Mouse (Mus musculus) intestine, embryonic 14.5 days (tissue): Measurements from ENCODE around the gene Cish. TPM values are rescaled to one million over a fixed set of nuclear protein-coding genes. Genes with fewer than 3 reads are reported as not detected.

Experiments used
- ATAC-seq: fragments of 200-750 bp; cut with Nextera tagmentation; replicated peaks from 2 replicates; pipeline ENCODE4 v1.8.0; 2017; ENCODE audit warnings: low read depth, moderate number of reproducible peaks, moderate TSS enrichment, moderate library complexity; ENCODE audit not compliant: low FRiP score, low TSS enrichment
- DNase-seq: peaks from one replicate; pipeline ENCODE4 v3.0.0-alpha.2; 2018; ENCODE audit warnings: low spot score
- H3K27ac ChIP-seq: fragments of 300-500 bp; sonication (generic); 2 replicates; pipeline ENCODE4 v1.5.1; 2014; ENCODE audit warnings: low read depth, mild to moderate bottlenecking, control low read depth
- H3K27me3 ChIP-seq: fragments of 300-500 bp; sonication (generic); replicated peaks from 2 replicates; pipeline ENCODE4 v1.6.1; 2014; ENCODE audit warnings: low read length, control low read depth; ENCODE audit not compliant: control insufficient read depth, insufficient read depth
- H3K36me3 ChIP-seq: fragments of 300-500 bp; sonication (generic); 2 replicates; pipeline ENCODE4 v1.6.1; 2014; ENCODE audit warnings: low read length, control low read depth; ENCODE audit not compliant: control insufficient read depth, insufficient read depth
- H3K4me1 ChIP-seq: fragments of 300-500 bp; sonication (generic); replicated peaks from 2 replicates; pipeline ENCODE4 v1.6.1; 2014; ENCODE audit warnings: low read length, control low read depth, mixed read lengths; ENCODE audit not compliant: control insufficient read depth, insufficient read depth
- H3K4me2 ChIP-seq: fragments of 300-500 bp; sonication (generic); 2 replicates; pipeline ENCODE4 v1.6.1; 2014; ENCODE audit warnings: low read length
- H3K4me3 ChIP-seq: fragments of 300-500 bp; sonication (generic); 2 replicates; pipeline ENCODE4 v1.5.1; 2014; ENCODE audit warnings: low read depth, low read length, control low read depth, mixed read lengths
- H3K9ac ChIP-seq: fragments of 300-500 bp; sonication (generic); 2 replicates; pipeline ENCODE4 v1.6.1; 2014; ENCODE audit warnings: mild to moderate bottlenecking, low read length
- H3K9me3 ChIP-seq: fragments of 300-500 bp; sonication (generic); 2 replicates; pipeline ENCODE4 v1.6.1; 2016; ENCODE audit warnings: low read length, control low read depth; ENCODE audit not compliant: control insufficient read depth
- WGBS: fragments of 180-500 bp; shearing (Covaris S2); extraction: QIAGEN DNeasy Blood & Tissue Kit; methylation state at CpG from one replicate; pipeline ENCODE4 v1.1.7; 2014; 5-methylcytosine and 5-hydroxymethylcytosine counted together
- polyA plus RNA-seq: library from polyadenylated mRNA; unstranded; fragments of >200 nt; fragmentation: Nextera tagmentation; extraction: Ambion mirVana; gene quantifications from 2 replicates; pipeline ENCODE4 v1.2.1, GENCODE M21; 2014

Gene Cish
- polyA plus RNA-seq, 1 experiment from 2014 or later, result 8.9 TPM

- Histone ChIP-seq H3K9ac (no peak overlapping the region), H3K27ac (peak overlapping the region; percentile 35; the same call in 1 of the 2 replicates), H3K4me2 (peak overlapping the region; percentile 42), H3K27me3 (no peaks in the 10 kb centered on the region), H3K9me3 (no peaks in the 10 kb centered on the region), H3K4me3 (0 out of 2 replicates have a peak overlapping the region, but pooled peaks have one; percentile 1), H3K36me3 (no peaks in the 10 kb centered on the region), H3K4me1 (peaks cover 8% of the 10 kb centered on the region)
- ATAC-seq, result peak; percentile 70
- peak; percentile 71 for DNase-seq
- 25% methylated on average over 16 of the region's 16 CpGs for WGBS
Measured at GRCm38 (mm10) chr9:107279378-107280321, 16.2 kb upstream of the Cish start.

GRCm38 (mm10) chr9:107280322-107281027, 15.4 kb upstream of the Cish start:
- Histone ChIP-seq H3K9me3 (no peaks in the 10 kb centered on the region), H3K9ac (no peak overlapping the region), H3K4me1 (peaks cover 8% of the 10 kb centered on the region), H3K4me2 (peak overlapping the region; percentile 42), H3K36me3 (no peaks in the 10 kb centered on the region), H3K27ac (peak overlapping the region; percentile 35; the same call in 1 of the 2 replicates), H3K4me3 (0 out of 2 replicates have a peak overlapping the region, but pooled peaks have one; percentile 1), H3K27me3 (no peaks in the 10 kb centered on the region)
- DNase-seq (no peak), ATAC-seq (no peak)
- 50% methylated on average over 13 of the region's 13 CpGs for WGBS

GRCm38 (mm10) chr9:107281241-107281987, 14.4 kb upstream of the Cish start:
- WGBS, result 90% methylated on average over 5 of the region's 5 CpGs
- no peak for ATAC-seq
- Histone ChIP-seq H3K4me2 (no peak overlapping the region), H3K27ac (no peak overlapping the region), H3K9me3 (no peaks in the 10 kb centered on the region), H3K9ac (no peak overlapping the region), H3K4me3 (no peak overlapping the region), H3K27me3 (no peaks in the 10 kb centered on the region), H3K4me1 (peaks cover 8% of the 10 kb centered on the region), H3K36me3 (no peaks in the 10 kb centered on the region)
- no peak for DNase-seq

GRCm38 (mm10) chr9:107282951-107283350, 12.9 kb upstream of the Cish start:
- WGBS, result 89% methylated on average over 9 of the region's 9 CpGs

GRCm38 (mm10) chr9:107285009-107285408, 10.8 kb upstream of the Cish start:
- Histone ChIP-seq H3K27ac (no peak overlapping the region), H3K9ac (no peak overlapping the region), H3K27me3 (no peaks in the 10 kb centered on the region), H3K4me2 (no peak overlapping the region), H3K9me3 (no peaks in the 10 kb centered on the region), H3K4me3 (no peak overlapping the region), H3K4me1 (peaks cover under 1% of the 10 kb centered on the region; the same call in 1 of the 2 replicates), H3K36me3 (no peaks in the 10 kb centered on the region)
- no peak for DNase-seq
- no peak for ATAC-seq
- 25% methylated on average over 3 of the region's 3 CpGs for WGBS

More at GRCm38 (mm10) chr9:107282951-107283350, 12.9 kb upstream of the Cish start:
- no peaks in the 10 kb centered on the region for H3K36me3 ChIP-seq
- H3K9ac ChIP-seq, result no peak overlapping the region
- no peaks in the 10 kb centered on the region for H3K27me3 ChIP-seq
- no peak for ATAC-seq
- DNase-seq, result no peak
- H3K27ac ChIP-seq, result no peak overlapping the region
- H3K9me3 ChIP-seq, result no peaks in the 10 kb centered on the region
- peaks cover 8% of the 10 kb centered on the region for H3K4me1 ChIP-seq
- H3K4me2 ChIP-seq, result no peak overlapping the region
- H3K4me3 ChIP-seq, result no peak overlapping the region

GRCm38 (mm10) chr9:107287294-107287693, 8.5 kb upstream of the Cish start:
- Histone ChIP-seq H3K36me3 (no peaks in the 10 kb centered on the region), H3K9ac (no peak overlapping the region), H3K4me3 (no peak overlapping the region), H3K4me2 (no peak overlapping the region), H3K27ac (no peak overlapping the region), H3K4me1 (peaks cover 8% of the 10 kb centered on the region; the same call in 1 of the 2 replicates), H3K27me3 (no peaks in the 10 kb centered on the region), H3K9me3 (no peaks in the 10 kb centered on the region)
- WGBS, result 79% methylated on average over 2 of the region's 2 CpGs
- no peak for ATAC-seq
- no peak for DNase-seq

GRCm38 (mm10) chr9:107288105-107288650, 7.6 kb upstream of the Cish start:
- DNase-seq (no peak), ATAC-seq (no peak)
- 0 out of 2 replicates have a peak, but pooled peaks cover 4% of the 10 kb centered on the region for H3K27me3 ChIP-seq
- H3K4me3 ChIP-seq, result no peak overlapping the region
- no peaks in the 10 kb centered on the region for H3K9me3 ChIP-seq
- no peak overlapping the region for H3K9ac ChIP-seq
- no peaks in the 10 kb centered on the region for H3K36me3 ChIP-seq
- H3K4me1 ChIP-seq, result peaks cover 8% of the 10 kb centered on the region; the same call in 1 of the 2 replicates
- 87% methylated on average over 14 of the region's 14 CpGs for WGBS
- peak overlapping the region; percentile 77; the same call in 1 of the 2 replicates for H3K4me2 ChIP-seq
- H3K27ac ChIP-seq, result no peak overlapping the region

GRCm38 (mm10) chr9:107288711-107289110, 7.1 kb upstream of the Cish start:
- 0 out of 2 replicates have a peak, but pooled peaks cover 5% of the 10 kb centered on the region for H3K27me3 ChIP-seq
- H3K4me2 ChIP-seq, result peak overlapping the region; percentile 77
- no peaks in the 10 kb centered on the region for H3K9me3 ChIP-seq
- H3K27ac ChIP-seq, result no peak overlapping the region
- H3K4me3 ChIP-seq, result peak overlapping the region; percentile 47
- no peaks in the 10 kb centered on the region for H3K36me3 ChIP-seq
- H3K9ac ChIP-seq, result peak overlapping the region; percentile 34; the same call in 1 of the 2 replicates
- DNase-seq (no peak), ATAC-seq (peak; percentile 58)
- WGBS, result 30% methylated on average over 8 of the region's 8 CpGs
- peaks cover 8% of the 10 kb centered on the region; the same call in 1 of the 2 replicates for H3K4me1 ChIP-seq
